8 mouse cellular contexts compared by ENCODE assay signal in the genomic region with DNA sequence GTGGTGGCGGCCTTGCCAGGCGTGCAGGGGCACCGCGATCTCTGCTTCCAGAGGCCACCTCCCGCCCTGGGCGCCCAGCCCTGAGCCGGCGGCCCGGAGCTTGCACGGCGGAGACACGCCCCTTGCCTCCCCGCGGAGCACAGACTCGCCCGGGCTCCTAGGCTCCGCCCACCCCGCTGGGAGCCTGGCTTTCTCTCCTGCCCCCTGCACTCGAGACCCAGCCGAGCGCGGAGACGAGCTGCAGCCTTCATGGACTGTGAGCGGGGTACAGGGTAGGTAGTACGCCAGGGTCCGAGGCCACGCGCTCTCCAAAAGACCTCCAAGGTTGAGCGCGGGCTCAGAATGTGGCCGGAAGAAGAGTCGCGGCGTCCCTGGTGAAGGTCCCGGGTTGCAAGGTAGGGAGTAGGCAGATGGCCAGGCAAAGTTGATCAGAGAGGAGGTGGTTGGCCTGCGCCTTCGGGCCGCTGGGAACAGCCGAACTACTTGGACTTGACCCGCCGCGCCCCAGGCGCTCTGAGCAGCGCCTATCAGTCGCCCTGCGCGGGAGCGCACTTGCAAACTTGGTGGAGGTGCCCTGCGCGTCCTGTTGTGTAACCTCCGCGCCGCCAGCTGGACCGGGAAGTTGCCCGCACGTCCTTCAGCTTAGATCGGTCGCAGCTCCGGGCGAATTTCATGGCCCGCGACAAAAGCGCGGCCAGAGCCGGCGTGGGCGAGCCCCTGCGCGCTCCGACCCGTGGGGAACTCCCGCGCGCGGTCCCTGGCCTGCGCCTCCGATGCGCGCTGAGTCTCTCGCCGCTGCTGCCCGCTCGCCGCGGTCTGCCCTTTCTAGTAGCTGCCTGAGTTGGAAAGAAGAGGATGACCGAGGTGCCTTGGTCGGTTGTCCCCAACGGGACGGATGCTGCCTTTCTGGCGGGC. TPM values are rescaled to one million over a fixed set of nuclear protein-coding genes. Genes with fewer than 3 reads are reported as not detected.
DNase-seq lines count a peak whose midpoint lies in the region; ATAC-seq lines count a peak whose summit lies in the region.

A gene (plus strand): TSS at position 209 of the 915 bp plus-strand sequence.

- H3K27me3 ChIP-seq in hindbrain, embryonic 14.5 days (ENCODE audit: control insufficient read depth, insufficient read depth, low read length), result peaks cover 12% of the 10 kb centered on the region; the same call in 1 of the 2 replicates

- H3K9ac ChIP-seq in hindbrain, embryonic 14.5 days, result peak within 1 kb of the TSS; percentile 73

- peak within 1 kb of the TSS; percentile 99 for H3K4me2 ChIP-seq in hindbrain, embryonic 14.5 days (replicated peaks)

- peaks cover 6% of the 10 kb centered on the region; the same call in 1 of the 2 replicates for H3K4me1 ChIP-seq in hindbrain, embryonic 14.5 days (replicated peaks; ENCODE audit: control insufficient read depth, insufficient read depth, low read length)

- H3K36me3 ChIP-seq in hindbrain, embryonic 14.5 days (replicated peaks; ENCODE audit: control insufficient read depth, insufficient read depth), result no peaks in the 10 kb centered on the region

- no peak within 1 kb of the TSS for H3K27ac ChIP-seq in hindbrain, embryonic 14.5 days

- DNase-seq in ZHBTc4 (ENCODE audit: low read depth, low spot score), result peak; percentile 94
- DNase-seq in cerebellum, postnatal 36 days, result peak; percentile 13 to 35
- DNase-seq in frontal cortex, postnatal 36 days (ENCODE audit: low spot score in 2 of 2), result peak; percentile 53 to 55
- peak; percentile 67 for DNase-seq in hindbrain, embryonic 14.5 days (ENCODE audit: low spot score)
- DNase-seq in left cerebral cortex, adult 11 months (ENCODE audit: low spot score), result peak; percentile 8
- DNase-seq in lung, postnatal 36 days, result peak; percentile 77
- DNase-seq in retina, embryonic 14.5 days (ENCODE audit: low spot score), result peak; percentile 74
- DNase-seq in thymus, postnatal 36 days, result peak; percentile 76 to 83

- peak; percentile 96 for ATAC-seq in hindbrain, embryonic 14.5 days (ENCODE audit: low FRiP score)

- no peaks in the 10 kb centered on the region for H3K9me3 ChIP-seq in hindbrain, embryonic 14.5 days (ENCODE audit: control insufficient read depth, low read length)

- whole genome bisulfite sequencing in hindbrain, embryonic 14.5 days, result under 1% methylated on average over 87 of the region's 90 CpGs

- peak within 1 kb of the TSS; percentile 84 for H3K4me3 ChIP-seq in hindbrain, embryonic 14.5 days (replicated peaks; ENCODE audit: low read length)

RNA-seq across cellular contexts. Expression of the gene that starts here (rescaled TPM):
- polyA plus RNA-seq in hindbrain, embryonic 14.5 days (2014; fragmentation: Nextera tagmentation; extraction: Ambion mirVana), result 5.3 and 5.7 TPM in 2 replicates

Comparison
In these comparisons a context has a peak if more than half of its experiments do, and no peak if none do; other contexts are left out.
1. DNase-seq: peak in every context shown above with its lines; median percentile 94 in ZHBTc4; 80 in thymus, postnatal 36 days; 77 in lung, postnatal 36 days; 74 in retina, embryonic 14.5 days; 67 in hindbrain, embryonic 14.5 days; 54 in frontal cortex, postnatal 36 days; 24 in cerebellum, postnatal 36 days; 8 in left cerebral cortex, adult 11 months.